Mouse (Mus musculus): ENCODE measurements around the gene Ccdc62. TPM values are rescaled to one million over a fixed set of nuclear protein-coding genes. Genes with fewer than 3 reads are reported as not detected.

The Ccdc62 gene
- total and polyA plus RNA-seq, 3 experiments, result 7.5 to 13.4 TPM; not detected in 1

- TF ChIP-seq CHD1 (IDR thresholded peaks at IDR 0.05; ENCODE audit: low read depth, low read length), result peak; percentile 12; the same call in 1 of the 2 replicates
- no peak for TF ChIP-seq MEF2A (IDR thresholded peaks at IDR 0.05; ENCODE audit: extremely low read depth, insufficient replicate concordance, low read depth, low read length, poor library complexity, severe bottlenecking)
- peak; percentile 88; the same call in 1 of the 2 replicates for TF ChIP-seq MYC (IDR thresholded peaks at IDR 0.05; ENCODE audit: low read depth, low read length)
- TF ChIP-seq ZNF384 (IDR thresholded peaks at IDR 0.05; ENCODE audit: low read depth, low read length), result 0 out of 2 replicates have a peak, but pooled peaks have one; percentile 12
- TF ChIP-seq CTCF (IDR thresholded peaks at IDR 0.05 in 2 of 3, conservative IDR thresholded peaks at IDR 0.05 in 1 of 3; ENCODE audit: control insufficient read depth in 1 of 3, insufficient read depth in 1 of 3, low read depth in 2 of 3, low read length in 3 of 3, poor library complexity in 1 of 3, severe bottlenecking in 1 of 3), result peak in 2 of 3 experiments; percentile 44 to 49; a peak in 4 of 6 replicates
- no peak for TF ChIP-seq POLR2AphosphoS2 (IDR thresholded peaks at IDR 0.05; ENCODE audit: low read length)
- Histone ChIP-seq H3K4me3 (ENCODE audit: control insufficient read depth in 1 of 2, insufficient read depth in 1 of 2, low read depth in 2 of 2, low read length in 2 of 2) (no peak overlapping the region), H3K36me3 (ENCODE audit: control insufficient read depth in 1 of 2, insufficient read depth in 2 of 2, low read length in 2 of 2) (peaks cover 0 to 15% of the 10 kb centered on the region in 2 experiments; a peak in 2 of 4 replicates), H3K27ac (ENCODE audit: control insufficient read depth, low read depth, low read length) (peak overlapping the region; percentile 99), H3K9ac (ENCODE audit: control insufficient read depth, low read depth, low read length, poor library complexity, severe bottlenecking) (peak overlapping the region; percentile 84), H3K79me2 (ENCODE audit: control insufficient read depth, insufficient read depth, low read length, poor library complexity) (peaks cover 17% of the 10 kb centered on the region), H3K9me3 (replicated peaks; ENCODE audit: insufficient read depth, low read length) (no peaks in the 10 kb centered on the region), H3K27me3 (ENCODE audit: control insufficient read depth in 1 of 2, insufficient read depth in 2 of 2, low read length in 2 of 2) (no peaks in the 10 kb centered on the region), H3K4me1 (ENCODE audit: control insufficient read depth in 1 of 2, insufficient read depth in 2 of 2, low read length in 2 of 2) (peaks cover 0 to 19% of the 10 kb centered on the region in 2 experiments; a peak in 2 of 4 replicates)
- DNase-seq (ENCODE audit: low read depth, low spot score), result no peak
Observed at GRCm38 (mm10) chr5:123932927-123933326, 2.4 kb downstream of the Ccdc62 start.

GRCm38 (mm10) chr5:123933556-123933955 is 3.1 kb downstream of the Ccdc62 start:
- Histone ChIP-seq H3K27ac (ENCODE audit: control insufficient read depth, low read depth, low read length) (peak overlapping the region; percentile 99), H3K9ac (ENCODE audit: control insufficient read depth, low read depth, low read length, poor library complexity, severe bottlenecking) (peak overlapping the region; percentile 84), H3K4me3 (ENCODE audit: control insufficient read depth in 1 of 2, insufficient read depth in 1 of 2, low read depth in 2 of 2, low read length in 2 of 2) (peak overlapping the region; percentile 63 to 68), H3K79me2 (ENCODE audit: control insufficient read depth, insufficient read depth, low read length, poor library complexity) (peaks cover 17% of the 10 kb centered on the region), H3K36me3 (ENCODE audit: control insufficient read depth in 1 of 2, insufficient read depth in 2 of 2, low read length in 2 of 2) (peaks cover 0 to 15% of the 10 kb centered on the region in 2 experiments; a peak in 2 of 4 replicates), H3K4me1 (ENCODE audit: control insufficient read depth in 1 of 2, insufficient read depth in 2 of 2, low read length in 2 of 2) (peaks cover 0 to 19% of the 10 kb centered on the region in 2 experiments; a peak in 2 of 4 replicates), H3K9me3 (replicated peaks; ENCODE audit: insufficient read depth, low read length) (no peaks in the 10 kb centered on the region), H3K27me3 (ENCODE audit: control insufficient read depth in 1 of 2, insufficient read depth in 2 of 2, low read length in 2 of 2) (no peaks in the 10 kb centered on the region)
- DNase-seq (ENCODE audit: low read depth, low spot score), result peak; percentile 92
- TF ChIP-seq POLR2A (IDR thresholded peaks at IDR 0.05; ENCODE audit: control insufficient read depth in 1 of 2, insufficient read depth in 1 of 2, low read depth in 1 of 2, low read length in 2 of 2, poor library complexity in 1 of 2), result peak; percentile 47 to 85; a peak in 3 of 4 replicates
- 0 out of 2 replicates have a peak, but pooled peaks have one; percentile 1 for TF ChIP-seq GATA1 (IDR thresholded peaks at IDR 0.05; ENCODE audit: low read depth, low read length)
- TF ChIP-seq CHD1 (IDR thresholded peaks at IDR 0.05; ENCODE audit: low read depth, low read length), result no peak; the same call in 1 of the 2 replicates
- peak; percentile 74; the same call in 1 of the 2 replicates for TF ChIP-seq NELFE (IDR thresholded peaks at IDR 0.05; ENCODE audit: low read depth, low read length)
- TF ChIP-seq ZMIZ1 (IDR thresholded peaks at IDR 0.05; ENCODE audit: low read depth, low read length), result no peak
- TF ChIP-seq GABPA (IDR thresholded peaks at IDR 0.05; ENCODE audit: low read depth, low read length), result no peak
- no peak for TF ChIP-seq ZKSCAN1 (IDR thresholded peaks at IDR 0.05; ENCODE audit: low read depth, low read length)
- no peak for TF ChIP-seq BHLHE40 (IDR thresholded peaks at IDR 0.05; ENCODE audit: borderline replicate concordance, low read depth, low read length)
- no peak for TF ChIP-seq USF1 (IDR thresholded peaks at IDR 0.05; ENCODE audit: low read depth, low read length)
- TF ChIP-seq ETS1 (IDR thresholded peaks at IDR 0.05; ENCODE audit: low read depth, low read length), result peak; percentile 26; the same call in 1 of the 2 replicates
- no peak for TF ChIP-seq POLR2AphosphoS5 (IDR thresholded peaks at IDR 0.05; ENCODE audit: borderline replicate concordance, low read depth, low read length)
- TF ChIP-seq E2F4 (IDR thresholded peaks at IDR 0.05; ENCODE audit: borderline replicate concordance, low read depth, low read length), result no peak
- TF ChIP-seq EP300 (IDR thresholded peaks at IDR 0.05; ENCODE audit: low read depth in 1 of 2, low read length in 2 of 2), result no peak
- peak; percentile 90 for TF ChIP-seq NRF1 (IDR thresholded peaks at IDR 0.05; ENCODE audit: insufficient read depth, low read depth, low read length, poor library complexity, severe bottlenecking)
- peak; percentile 29; the same call in 1 of the 2 replicates for TF ChIP-seq MAX (IDR thresholded peaks at IDR 0.05; ENCODE audit: low read length)
- TF ChIP-seq KAT2A (conservative IDR thresholded peaks at IDR 0.05; ENCODE audit: low read depth, low read length), result no peak; the same call in 1 of the 2 replicates
- TF ChIP-seq HCFC1 (IDR thresholded peaks at IDR 0.05; ENCODE audit: low read depth, low read length), result peak; percentile 57
- TF ChIP-seq USF2 (IDR thresholded peaks at IDR 0.05; ENCODE audit: borderline replicate concordance in 1 of 2, insufficient read depth in 1 of 2, low read depth in 1 of 2, low read length in 2 of 2), result no peak
- peak; percentile 69 for TF ChIP-seq TCF12 (IDR thresholded peaks at IDR 0.05; ENCODE audit: low read depth, low read length)
- TF ChIP-seq MAZ (IDR thresholded peaks at IDR 0.05; ENCODE audit: low read depth, low read length), result no peak
- no peak for TF ChIP-seq ELF1 (IDR thresholded peaks at IDR 0.05; ENCODE audit: low read depth, low read length)
- TF ChIP-seq MXI1 (IDR thresholded peaks at IDR 0.05; ENCODE audit: low read depth, low read length), result peak; percentile 69
- TF ChIP-seq ZNF384 (IDR thresholded peaks at IDR 0.05; ENCODE audit: low read depth, low read length), result no peak
- no peak for TF ChIP-seq ZC3H11A (IDR thresholded peaks at IDR 0.05; ENCODE audit: low read depth, low read length)
- TF ChIP-seq MEF2A (IDR thresholded peaks at IDR 0.05; ENCODE audit: extremely low read depth, insufficient replicate concordance, low read depth, low read length, poor library complexity, severe bottlenecking), result no peak
- peak; percentile 18; the same call in 1 of the 2 replicates for TF ChIP-seq RCOR1 (IDR thresholded peaks at IDR 0.05; ENCODE audit: low read depth, low read length)

Data from MEL (cell line).